Mouse (Mus musculus) ES-CJ7 (cell line): ENCODE measurements at regions not wholly inside any gene's neighbourhood (a gene's known extent, or its start where the extent isn't known, plus 50 kb on each side); places are given as distances from the start of the nearest gene placed in this dataset.

Source experiments
- DNase-seq: peaks from one replicate; pipeline ENCODE4 v3.0.0; 2011; ENCODE audit warnings: low read depth, low spot score

GRCm38 (mm10) chr10:25032625-25033024, 105.3 kb upstream of the Arg1 start:
- DNase-seq, result no peak

GRCm38 (mm10) chr10:25029387-25029915, 102.2 kb upstream of the Arg1 start:
- DNase-seq, result peak; percentile 94

GRCm38 (mm10) chr10:25023601-25024157, 96.4 kb upstream of the Arg1 start:
- DNase-seq, result peak; percentile 30

GRCm38 (mm10) chr10:25023044-25023540, 95.8 kb upstream of the Arg1 start:
- DNase-seq, result no peak

GRCm38 (mm10) chr10:25018946-25019345, 91.7 kb upstream of the Arg1 start:
- DNase-seq, result no peak

GRCm38 (mm10) chr10:25017843-25018242, 90.6 kb upstream of the Arg1 start:
- no peak for DNase-seq

- no peak for DNase-seq
These were observed 88.8 kb upstream of the Arg1 start for GRCm38 (mm10) chr10:25016110-25016509.

- DNase-seq, result no peak
These were observed 84.8 kb upstream of the Arg1 start for GRCm38 (mm10) chr10:25012129-25012528.

- DNase-seq, result no peak
These were observed 74.0 kb upstream of the Arg1 start for GRCm38 (mm10) chr10:25001299-25001698.

GRCm38 (mm10) chr10:25000231-25001222, 73.2 kb upstream of the Arg1 start:
- peak; percentile 19 for DNase-seq

- DNase-seq, result no peak
These were observed 72.5 kb upstream of the Arg1 start for GRCm38 (mm10) chr10:24999807-25000206.

GRCm38 (mm10) chr10:24997661-24998060, 70.4 kb upstream of the Arg1 start:
- DNase-seq, result no peak

- DNase-seq, result no peak
These were observed 68.5 kb upstream of the Arg1 start for GRCm38 (mm10) chr10:24995751-24996150.

GRCm38 (mm10) chr10:24989965-24990653, 62.8 kb upstream of the Arg1 start:
- DNase-seq, result no peak

- no peak for DNase-seq
These were observed 57.5 kb upstream of the Arg1 start for GRCm38 (mm10) chr10:24984801-24985200.

GRCm38 (mm10) chr10:24981763-24982162, 54.5 kb upstream of the Arg1 start:
- DNase-seq, result no peak
